Mouse (Mus musculus): Measurements from ENCODE around the gene Rd3.

GRCm38 (mm10) chr1:191963413-191963812 is 13.8 kb upstream of the Rd3 start:
- TF ChIP-seq CTCF (IDR thresholded peaks at IDR 0.05; ENCODE audit: low read depth) (no peak), EP300 (optimal IDR thresholded peaks at IDR 0.05) (no peak)

Measured in stomach, postnatal 0 days (tissue).